Mouse (Mus musculus) fat pad, adult 2 months (tissue): Measurements from ENCODE around the gene Cd300lf.

Experiments used
- DNase-seq: peaks from one replicate; pipeline ENCODE4 v3.0.0-alpha.2; 2011; ENCODE audit warnings: low read depth, low spot score; ENCODE audit errors: extremely low read depth

Gene Cd300lf

DNA sequence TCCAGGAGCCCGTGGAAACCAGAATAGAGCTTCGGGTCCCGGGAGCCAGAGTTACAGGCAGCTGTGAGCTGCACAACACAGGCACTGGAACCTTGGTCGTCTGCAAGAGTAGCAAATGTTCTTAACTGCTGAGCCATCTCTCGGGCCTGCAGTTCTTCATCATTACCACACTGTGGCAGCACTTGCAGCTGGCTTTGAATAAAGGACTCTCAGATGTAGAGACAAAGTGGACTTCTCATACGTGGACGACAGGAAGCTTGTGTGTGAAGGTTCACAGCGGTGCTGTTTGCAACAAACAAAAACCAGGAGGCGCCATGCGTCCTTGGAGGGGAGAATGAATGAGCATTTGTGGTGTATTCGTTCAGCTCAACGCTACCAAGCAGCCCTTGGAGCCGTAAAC is 52.9 kb downstream of the Cd300lf start:
- no peak for DNase-seq

DNA sequence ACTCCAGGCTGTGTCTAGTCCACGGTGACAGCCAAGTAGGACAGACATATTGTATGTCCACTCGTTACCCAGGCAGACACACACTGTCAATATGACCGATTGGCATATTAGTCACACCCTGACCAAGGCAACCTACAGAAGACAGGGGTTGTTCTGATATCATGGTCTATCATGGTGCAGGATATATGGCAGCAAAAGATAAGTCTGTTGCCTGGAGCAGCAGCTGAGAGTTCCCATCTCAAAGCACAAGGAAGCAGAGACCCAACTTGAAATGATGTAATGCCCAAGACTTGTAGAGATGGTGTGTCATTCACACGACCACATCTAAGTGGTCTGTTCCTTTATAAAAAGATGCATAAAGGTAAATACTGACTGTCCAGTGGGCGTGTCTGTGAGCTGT is 55.1 kb downstream of the Cd300lf start:
- no peak for DNase-seq

DNA sequence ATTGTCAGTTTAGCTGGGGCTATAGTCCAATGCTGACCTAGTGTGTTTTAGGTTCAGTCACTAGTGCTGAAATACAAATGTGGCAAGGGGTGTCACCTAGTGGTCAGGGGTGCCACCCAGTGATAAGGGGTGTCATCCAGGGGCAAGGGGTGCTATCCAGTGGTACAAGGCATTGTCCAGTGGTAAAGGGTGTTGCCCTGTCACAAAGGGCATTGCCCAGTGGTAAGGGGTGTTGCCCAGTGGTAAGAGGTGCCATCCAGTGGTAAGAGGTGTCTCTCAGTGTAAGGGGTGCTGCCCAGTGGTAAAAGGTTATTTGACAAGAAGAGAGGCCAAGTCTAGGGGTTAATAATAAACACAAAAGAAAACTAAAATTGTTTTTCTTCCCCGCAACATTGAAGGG is 56.4 kb downstream of the Cd300lf start:
- DNase-seq: no peak

DNA sequence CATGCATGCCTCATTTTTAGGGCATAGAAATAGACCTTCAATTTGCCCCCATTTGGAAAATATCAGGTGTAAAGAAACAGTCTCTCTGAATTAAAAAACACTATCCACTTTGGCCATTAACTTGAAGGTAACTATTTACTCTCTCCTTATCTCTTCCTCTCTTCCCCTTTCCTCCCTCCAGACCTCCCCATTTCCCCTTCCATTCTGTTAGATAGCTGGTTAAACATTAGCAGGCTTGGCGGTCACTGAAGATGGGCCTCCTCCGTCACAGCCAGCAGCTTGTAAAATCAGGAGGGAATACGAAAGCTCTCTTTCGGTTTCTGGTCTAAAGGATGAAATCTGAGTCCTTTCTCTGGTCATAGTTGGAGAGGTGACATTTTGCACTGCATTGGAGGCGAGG is 57.9 kb downstream of the Cd300lf start:
- DNase-seq: no peak

DNA sequence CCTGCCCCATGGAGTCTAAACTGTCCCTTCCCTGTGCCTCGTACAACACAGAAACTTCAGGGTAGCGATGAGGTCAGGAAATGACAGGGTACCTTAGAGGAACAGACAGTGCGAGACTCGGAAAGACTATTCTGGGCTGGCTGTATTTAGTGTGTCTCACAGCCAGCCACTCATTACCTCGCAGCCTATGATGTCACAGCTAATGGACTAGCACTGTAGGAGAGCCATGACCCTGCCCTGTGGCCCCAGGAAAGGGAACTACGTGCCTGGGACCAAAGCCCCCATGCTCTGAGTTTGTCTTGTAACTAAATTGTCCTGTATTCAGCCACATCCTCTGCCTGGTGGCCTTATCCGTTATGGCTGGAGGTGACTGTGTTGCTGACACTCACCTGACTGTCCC is 58.4 kb downstream of the Cd300lf start:
- no peak for DNase-seq

DNA sequence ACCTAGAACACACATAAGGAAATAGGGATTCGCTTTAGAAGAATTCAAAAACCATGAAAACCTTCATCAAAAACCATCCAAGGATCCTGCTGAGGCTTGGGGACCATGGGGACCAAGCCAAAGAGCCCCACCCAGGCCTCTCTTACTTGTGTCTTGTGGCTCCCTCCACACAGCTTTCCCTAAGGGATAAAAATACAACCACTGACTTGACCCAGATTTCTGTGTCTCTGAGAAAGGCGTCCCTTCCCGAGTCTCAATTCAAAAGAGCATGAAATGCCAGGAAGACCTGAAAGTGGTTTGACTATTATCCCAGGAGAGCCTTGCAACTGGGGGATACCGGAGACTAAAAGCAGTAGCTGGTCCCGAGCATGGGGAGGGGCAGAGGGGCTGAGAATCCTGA is 60.8 kb downstream of the Cd300lf start:
- DNase-seq: no peak

DNA sequence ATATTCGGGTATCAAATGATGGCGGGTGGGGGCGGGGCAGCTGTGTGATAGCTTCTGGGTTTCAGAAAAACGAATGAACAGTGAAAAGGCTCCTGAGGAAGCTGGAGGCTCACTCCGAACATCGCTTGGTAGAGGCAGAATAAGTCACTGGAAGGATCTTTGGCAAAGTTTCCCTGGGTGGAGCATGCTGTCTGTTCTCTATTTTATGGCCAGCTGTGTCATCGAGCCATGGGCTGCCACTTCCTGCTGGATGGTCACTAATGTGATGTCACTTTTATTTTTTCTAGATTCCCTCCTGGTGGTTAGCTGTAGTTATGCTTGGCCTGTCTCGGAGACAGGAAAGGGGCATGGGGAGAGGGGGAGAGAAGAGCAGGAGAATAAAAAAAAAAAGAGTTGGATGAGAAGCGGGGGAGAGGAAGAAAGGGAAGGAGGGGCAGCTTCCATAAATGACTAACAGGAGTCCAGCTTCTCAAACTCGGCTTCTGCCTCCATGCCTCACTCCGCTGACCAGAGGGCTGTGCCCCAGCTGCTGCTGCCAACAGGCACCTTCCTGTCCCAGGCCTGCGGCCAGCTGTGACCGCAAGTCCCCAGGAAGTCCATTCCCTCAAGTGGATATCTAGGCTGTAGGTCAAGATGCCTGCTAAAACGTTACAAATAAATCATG is 62.0 kb downstream of the Cd300lf start:
- peak; percentile 1 for DNase-seq

DNA sequence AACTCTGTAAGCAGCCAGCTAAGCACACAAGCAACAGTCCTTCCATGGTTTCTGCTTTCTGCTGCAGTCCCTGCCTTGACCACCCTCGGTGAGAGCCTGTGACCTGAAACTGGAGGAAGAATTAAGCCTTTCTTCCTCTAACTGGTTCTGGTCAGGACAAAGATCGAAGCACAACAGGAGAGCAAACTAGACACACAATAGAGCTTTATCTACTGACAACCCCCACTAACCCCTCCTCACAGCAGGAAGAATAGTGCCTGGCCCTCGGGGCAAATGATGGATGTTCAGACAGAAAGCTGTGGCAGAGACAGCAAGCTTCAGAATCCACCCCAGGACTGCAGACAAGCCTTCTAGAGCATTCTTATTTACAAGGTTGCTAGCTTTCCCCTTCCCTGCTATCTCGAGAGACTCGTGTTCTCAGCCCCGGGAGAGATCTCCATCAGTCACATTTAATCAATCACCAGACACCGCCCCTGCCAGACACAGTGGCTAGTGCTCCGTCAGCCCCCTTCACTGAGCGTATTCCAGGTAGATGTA is 62.7 kb downstream of the Cd300lf start:
- DNase-seq: no peak

DNA sequence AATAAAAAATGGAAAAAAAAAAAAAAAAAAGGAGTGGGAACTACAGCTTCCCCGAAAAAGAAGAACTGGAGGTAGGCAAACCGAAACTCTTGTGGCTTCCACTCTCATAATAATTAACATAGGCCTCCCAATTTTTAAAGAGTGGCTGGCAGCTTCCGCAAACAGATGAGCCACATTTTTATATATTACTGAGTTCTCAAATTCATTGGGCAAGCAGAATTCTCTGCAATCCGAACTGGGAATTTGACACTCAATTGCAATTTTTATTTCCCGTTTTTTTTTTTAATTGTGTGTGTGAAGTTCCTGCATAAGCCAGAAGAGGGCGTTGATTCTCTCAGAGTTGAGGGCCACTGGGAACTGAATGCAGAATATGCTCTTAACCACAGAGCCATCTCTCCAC is 67.0 kb downstream of the Cd300lf start:
- DNase-seq: no peak
